Mouse (Mus musculus) spleen, postnatal 4 days (tissue): ENCODE results near the gene Gm21983.

Source experiments
- DNase-seq, 2 experiments: peaks; one replicate each; pipeline ENCODE4 v3.0.0; 2022; ENCODE audit warnings: low spot score in 2 of 2

The Gm21983 gene

DNA sequence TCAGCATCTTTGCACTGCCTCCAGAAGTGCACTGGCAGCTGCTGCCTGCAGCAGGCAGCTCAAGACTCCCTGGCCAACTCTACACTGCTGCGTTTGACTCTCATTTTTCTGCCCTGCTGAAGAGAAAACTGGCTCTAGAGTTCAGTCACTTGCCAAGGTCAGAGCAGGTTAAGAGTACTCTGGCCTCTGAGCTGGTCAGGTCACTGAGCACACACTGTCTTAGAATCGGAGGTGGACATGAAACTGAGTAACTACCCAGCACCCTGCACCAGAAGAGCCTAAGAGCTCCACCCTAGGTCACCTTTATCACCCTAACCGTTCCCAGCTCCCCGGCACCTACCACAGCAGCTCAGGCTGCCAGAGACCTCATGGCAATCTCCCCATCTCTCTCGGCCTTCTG lies 5.1 kb upstream of the Gm21983 start:
- no peak for DNase-seq

DNA sequence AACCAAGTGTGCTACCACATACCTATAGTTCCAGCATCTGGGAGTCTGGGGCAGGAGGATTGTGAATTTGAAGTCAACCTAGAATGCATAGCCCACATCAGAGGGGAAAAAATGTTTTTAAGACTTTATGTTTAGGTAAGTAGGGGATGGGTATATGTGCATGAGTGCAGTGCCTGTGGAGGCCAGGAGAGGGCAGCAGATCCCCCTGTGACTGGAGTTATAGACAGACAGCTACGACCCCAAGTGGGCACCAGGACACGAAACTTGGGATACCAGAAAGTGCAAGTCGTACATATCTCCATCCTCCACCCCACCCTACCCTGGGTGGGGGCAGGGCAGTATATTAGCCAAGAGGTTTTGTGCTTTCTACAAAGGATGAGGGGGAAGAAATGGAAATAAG lies 4.1 kb upstream of the Gm21983 start:
- peak in 1 of 2 experiments; percentile 33 for DNase-seq

DNA sequence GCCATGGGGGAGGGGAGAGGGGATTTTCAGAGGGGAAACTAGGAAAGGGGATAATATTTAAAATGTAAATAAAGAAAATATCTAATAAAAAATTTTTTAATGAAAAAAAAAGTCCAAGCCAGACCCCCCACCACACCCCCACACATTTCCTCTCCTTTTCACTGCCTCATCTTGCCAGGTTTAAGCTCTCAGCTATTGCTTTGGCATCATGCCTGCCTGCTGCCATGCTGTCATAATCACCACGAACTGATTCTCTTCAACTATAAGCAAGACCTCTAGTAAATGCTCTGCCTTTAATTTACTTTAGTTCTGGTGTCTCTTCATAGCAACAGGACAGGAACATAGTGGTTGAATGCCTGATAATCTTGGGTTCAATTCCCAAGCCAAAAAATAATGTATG lies 1.6 kb upstream of the Gm21983 start:
- no peak for DNase-seq

DNA sequence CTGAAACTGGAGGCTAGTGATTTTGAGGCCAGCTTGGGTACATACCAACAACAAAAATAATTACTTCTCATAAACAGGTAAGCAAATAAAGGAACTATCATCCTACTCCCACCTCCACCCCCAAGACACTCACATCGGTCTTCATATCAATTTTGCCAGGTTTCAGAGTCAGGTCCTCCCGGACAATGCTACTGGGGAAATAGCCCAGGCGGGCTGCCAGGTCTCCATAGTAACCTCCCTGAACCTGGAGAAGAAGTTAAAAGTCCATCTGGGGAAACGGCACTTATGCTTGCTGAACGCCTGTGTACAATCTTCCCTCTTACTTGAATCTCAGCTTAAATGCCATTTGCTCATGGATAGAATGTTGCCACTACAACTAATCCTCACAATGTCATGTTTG lies 850 bp downstream of the Gm21983 start:
- peak in 1 of 2 experiments; percentile 51 for DNase-seq

DNA sequence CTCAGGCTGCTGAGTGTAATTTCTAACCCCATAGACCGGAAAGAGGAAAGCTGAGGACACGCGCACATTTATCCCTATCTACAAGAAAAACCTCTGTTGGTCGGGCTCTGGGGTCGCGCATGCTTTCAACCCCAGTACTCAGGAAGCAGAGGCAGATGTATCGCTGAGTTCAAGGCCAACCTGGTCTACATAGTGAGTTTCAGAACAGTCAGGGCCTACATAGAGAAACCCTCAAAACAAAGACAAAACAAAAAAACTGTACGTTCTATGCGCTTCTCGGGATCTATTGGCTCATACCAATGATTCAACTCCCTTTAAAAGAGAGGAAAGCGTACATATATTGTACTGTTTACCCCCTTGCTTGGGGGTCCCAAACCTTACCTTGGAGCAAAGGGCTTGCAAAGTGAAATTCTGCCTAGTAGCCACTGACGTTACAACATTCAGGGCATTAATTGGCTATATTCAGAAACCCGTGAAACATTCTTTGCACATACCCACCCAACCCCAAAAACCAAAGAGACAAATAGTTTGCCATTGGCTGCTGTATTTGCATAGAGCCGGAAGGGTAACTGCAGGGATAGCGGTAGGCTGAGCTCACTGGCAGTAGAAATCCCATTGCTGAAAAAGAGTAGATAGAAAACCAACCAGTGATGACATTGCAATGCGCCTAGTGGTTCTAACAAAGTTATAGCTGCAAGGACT lies 1.5 kb downstream of the Gm21983 start:
- DNase-seq = no peak

DNA sequence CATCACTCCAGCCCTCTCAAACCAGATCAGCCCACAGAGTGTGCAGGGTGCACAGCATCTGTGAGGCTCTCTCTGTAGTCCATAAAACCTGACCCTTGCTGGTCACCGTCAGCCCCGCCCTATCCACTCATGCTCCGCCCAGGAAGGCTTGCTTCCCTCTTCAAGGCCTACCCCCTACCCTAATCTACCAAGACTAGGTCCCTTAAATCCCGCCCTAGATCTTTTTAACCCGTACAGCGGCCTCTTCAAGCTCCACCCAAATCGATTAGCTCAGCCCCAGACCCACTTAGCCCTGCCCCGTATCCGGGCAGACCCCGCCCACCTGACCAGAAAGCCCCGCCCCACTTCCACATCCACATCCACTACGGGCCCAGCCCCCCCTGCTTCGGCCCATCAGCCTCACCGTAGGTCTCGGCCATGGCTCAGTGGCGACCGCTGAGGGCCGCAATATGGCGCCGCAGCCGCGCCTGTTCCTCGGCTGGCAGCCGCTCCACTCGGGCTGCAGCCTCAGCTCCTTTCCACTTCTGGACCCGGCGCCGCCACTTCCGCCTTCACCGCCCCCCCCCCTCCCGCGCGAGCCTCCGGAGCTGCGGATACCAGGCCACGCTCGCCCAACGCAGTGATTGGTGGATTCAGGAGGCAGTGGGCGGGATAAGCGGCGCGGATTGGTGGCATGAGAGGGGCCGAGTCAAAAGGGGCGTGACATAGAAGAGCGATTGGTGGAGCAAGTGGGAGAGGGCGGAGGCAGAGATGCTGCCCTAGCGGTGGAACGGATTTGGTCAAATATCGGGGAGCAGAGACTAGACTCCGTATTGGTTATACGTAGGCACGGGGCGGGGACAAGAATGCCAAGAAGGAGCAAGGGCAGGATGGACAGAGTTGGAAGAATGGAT lies 2.3 kb downstream of the Gm21983 start, which contains the start of gene Rab4b:
Gene Rab4b, minus strand, starts transcription at position 573 of the 893 bp plus-strand sequence.
- DNase-seq = peak; percentile 99

DNA sequence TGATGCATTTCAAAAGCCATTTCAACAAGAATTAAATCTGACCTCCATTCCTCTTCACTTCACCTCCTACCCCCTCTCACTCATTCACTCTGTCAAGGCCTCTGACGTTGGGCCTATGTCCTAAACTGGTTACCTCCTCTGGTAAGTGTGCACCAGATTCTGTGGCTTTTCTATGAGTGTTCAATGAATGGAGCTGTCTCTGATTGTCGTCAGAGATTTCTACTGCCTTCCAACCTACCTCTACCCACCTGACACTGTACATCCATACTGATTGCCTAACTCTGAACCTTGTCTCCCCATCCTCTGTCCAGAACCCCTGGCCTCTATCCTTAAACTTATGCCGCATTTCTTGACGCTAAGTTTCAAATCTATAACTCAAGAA lies 3.0 kb downstream of the Gm21983 start:
- no peak for DNase-seq

DNA sequence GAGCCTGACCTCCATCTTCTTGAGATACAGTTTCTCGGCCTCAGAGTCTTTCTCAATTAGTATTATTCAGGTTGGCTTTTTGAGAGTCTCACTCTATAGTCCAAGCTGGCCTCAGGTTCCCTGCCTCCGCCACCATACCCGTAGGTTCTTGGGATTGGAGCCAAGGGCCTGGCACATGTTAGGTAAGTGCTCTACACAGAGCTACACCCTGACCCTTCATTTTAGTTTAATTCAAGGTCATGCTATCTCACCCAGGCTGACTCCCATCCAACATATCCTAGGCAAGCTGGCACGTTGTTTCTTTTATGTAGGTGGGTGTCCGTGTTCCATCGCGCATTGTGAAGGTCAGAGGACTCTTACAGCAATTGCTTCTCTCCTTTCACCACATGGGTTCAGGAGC lies 6.0 kb downstream of the Gm21983 start:
- DNase-seq = no peak

DNA sequence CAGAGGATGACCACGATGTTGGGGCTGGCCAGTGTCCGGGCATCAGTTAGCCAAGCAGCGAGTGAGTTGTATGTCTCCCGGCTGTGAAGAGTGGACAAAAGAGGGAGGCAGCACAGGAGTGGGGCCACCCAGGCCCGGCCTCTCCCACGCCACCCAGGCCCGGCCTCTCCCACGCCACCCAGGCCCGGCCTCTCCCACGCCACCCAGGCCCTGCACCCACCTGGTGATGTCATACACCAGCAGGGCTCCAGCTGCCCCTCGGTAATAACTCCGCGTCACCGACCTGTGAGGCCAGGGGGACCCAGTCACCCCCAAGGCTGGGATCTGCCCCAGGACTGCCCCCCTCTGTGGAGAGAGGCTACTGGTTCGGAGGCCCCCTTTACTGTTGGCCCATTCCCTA lies 6.4 kb downstream of the Gm21983 start:
- no peak for DNase-seq

DNA sequence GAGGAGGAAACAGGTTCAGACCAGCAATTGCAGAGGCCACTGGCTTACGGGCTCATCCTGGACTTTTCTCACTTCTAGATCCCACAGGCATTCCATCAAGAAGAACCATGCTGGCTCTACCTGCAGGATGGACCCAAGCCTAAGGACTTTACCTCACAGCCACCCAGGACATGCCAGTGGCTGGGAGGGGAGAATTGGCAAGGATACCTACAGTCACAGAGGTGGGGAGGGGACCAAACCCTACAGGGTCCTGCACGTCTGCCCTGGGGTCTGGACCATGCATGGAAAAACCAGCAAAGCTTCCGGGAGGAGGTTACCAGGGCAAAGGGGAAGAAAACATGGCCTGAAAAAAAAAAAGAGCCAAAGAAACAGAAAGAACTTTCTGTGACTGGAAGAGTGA lies 9.9 kb downstream of the Gm21983 start:
- no peak for DNase-seq

DNA sequence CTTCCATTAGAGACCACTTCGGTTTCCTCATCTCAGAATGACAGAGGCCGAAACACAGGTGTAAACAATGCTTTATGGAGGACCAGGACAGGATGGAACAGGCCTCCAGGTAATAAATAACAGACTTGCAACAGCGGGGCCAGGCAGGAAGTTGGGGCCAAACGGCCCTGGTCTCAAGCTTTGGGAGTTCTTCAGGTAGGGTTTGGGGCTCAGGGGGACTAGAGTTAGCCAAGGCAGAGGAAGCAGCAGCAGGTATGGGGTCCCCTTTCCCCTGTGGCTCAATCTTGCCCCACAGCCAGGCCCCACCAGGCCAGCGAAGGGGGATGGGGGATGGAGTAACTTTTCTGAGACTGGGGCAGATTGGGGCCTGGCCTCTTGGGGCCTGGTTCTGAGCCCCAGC lies 12.5 kb downstream of the Gm21983 start:
- no peak for DNase-seq

DNA sequence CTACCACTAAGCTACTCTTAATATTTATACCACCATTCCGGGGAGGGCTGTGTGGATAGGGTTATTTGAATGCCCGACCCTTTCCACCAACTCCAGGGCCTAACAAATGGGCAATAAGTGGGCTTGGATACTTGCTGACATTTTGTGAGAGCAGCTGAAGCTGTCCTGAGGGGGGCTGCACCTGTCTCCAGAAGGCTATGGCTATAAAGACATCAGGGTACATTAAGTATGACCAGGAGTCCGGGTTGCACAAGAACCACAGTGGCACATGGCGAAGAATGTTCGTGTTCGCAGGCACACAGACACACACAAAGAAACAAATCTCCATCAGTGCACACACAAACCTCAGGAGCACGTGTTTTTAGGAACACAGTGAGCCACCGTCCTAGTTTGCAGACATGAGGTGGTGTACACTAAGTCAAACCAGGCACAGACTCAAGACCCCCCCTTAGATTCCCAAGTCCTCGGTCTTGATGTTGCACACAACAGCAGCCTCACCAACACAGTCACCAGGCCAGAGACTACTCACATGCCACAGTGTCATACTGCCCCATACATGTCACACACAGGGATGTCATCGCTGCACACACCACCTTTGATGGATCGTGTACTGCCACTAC lies 13.3 kb downstream of the Gm21983 start:
- DNase-seq = no peak

DNA sequence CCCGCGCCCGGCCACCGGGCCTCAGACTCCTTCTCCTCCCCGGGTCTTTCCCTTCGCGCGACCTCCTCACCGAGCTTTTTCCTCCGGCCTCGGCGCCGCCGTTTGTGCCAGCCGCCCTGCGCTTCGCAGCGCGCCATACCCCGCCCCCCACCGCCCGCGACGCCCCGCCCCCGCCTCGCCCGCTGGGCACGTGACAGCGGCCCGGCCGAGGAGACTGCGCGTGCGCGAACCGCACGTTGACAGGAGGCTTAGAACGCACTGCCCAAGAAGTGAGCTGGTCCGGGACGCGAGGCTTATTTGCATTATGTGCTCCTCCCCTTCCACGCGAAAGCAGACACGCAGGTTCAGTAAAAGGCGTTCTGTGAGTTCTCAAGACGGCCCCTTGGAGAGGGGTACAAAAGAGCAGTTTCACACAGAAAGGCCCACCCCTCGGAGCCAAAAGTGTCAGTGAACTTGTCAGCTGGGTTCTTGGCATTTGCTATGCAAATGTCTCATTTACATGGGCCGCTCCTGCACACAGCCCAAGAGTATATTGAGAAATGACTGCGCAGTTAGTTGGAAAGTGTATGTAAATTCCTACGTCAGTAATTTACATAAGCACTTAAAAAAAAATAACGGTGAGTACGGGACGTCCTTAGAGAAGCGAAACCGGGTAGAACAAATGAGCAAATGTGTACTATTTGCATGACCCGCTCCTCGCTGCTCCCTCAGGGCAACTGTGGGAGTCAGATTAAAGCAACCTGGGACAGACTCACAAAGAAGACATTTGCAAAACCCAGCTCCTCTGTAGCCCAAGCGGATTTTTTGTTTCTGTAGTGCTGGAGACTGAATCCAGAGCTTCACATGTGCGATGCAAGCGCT lies 14.0 kb downstream of the Gm21983 start, which contains the start of gene Egln2:
Gene Egln2, minus strand, starts transcription at position 189 of the 861 bp plus-strand sequence.
- DNase-seq = peak; percentile 95 to 99

DNA sequence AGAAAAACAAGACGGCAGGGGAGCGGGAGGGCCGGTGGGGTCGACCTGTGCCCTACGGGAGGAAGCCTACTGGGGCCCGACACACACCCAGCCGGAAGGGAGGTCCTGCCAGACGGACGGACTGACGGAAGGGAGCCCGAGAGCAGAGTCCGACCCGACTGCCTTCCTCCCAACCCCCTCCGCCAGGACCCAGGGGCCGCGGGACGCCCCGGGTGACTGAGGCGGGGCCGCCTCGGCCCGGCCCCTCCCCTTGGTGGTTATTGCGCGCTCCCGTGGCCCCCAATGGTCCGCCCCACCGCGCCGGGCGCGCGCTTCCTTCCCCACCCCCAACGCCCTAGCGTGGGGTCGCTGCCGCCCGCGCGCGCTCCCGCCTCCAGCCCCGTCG lies 14.7 kb downstream of the Gm21983 start:
- peak; percentile 82 to 91 for DNase-seq

DNA sequence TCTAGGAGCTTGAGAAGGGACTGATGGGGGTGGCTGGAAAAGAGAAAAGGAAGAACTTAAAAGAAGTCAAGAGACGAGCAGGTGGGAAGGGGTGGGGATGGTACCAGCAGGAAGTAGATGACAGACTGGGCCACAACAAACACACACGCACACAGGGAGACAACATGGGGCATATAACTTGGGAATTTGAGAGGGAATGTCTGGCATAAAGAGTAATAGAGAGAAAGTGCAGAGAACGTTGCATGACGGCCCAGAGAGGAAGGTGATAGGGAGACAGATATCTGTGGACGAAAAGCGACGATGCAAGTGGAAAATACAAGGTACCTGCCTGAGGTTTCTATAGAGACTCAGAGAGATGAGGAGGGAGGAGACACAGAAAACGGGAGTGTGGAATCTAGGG lies 15.2 kb downstream of the Gm21983 start:
- DNase-seq = no peak

DNA sequence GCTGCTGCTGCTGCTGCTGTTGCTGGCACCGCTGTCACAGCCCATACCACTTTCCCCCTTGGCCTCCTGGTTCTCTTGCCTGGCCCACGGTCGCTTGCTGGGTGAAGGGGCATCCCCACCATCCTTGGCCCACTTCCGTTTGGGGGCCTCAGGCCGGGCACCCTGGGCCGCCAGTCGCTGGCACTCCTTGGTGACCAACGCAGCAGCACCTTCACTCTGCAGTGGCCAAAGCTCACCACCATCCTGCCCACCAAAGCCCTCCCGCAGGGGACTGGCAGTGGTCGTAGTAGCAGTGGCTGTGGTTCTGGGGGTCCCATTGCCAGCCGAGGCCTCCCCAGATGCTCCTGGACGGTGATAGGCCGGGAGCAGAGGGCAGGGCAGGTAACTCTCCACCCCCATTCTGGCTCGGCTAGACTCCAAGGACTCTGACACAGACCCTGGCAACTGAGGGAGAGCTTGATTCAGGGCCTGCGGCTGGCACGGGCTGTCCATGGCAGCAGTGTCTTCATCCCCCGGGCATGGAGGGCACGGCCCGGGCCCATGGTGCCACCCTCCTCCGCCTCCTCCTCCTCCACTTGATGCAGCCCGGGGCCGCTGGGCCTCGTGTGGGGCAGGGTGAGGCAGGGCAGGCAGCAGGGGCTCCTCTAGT lies 15.8 kb downstream of the Gm21983 start:
- peak in 1 of 2 experiments; percentile 68 for DNase-seq

DNA sequence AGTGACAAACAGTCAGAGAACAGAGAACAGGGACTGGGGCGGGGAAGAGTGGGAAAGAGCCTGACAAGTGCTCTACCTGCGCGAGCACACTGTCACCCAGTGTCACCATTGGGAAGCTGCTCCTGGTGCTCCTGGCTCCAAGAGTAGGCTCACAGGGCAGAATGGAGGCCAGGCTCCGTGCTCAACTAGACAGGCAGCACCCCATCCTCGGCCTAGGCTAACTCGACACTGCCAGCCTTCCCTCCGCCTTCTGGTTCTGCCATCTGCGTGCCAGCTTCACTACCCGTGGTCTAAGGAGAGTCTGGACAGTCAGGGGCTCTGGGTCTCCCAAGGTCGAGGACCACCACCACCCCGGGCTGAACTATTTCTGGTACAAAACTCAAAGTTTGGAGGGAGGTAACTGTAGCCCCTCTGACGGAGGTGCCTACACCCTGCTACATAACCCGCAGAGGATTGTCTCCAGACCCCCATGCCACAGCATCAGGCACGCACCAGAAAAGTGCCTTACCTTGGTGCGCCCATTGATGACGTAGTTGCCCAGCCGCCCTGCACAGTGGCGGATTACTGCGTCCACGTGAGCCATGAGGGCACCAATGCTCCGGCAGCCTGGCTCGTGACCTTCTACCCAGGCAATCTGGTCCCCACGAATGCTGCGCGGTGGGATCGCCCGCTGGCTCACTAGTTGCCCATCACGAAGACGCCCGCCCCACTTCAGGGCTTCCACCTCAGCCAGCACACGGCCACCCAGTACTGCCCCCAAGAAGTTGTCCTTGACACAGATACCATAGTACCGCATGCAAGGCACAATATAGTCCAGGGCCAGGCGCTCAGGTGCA lies 16.6 kb downstream of the Gm21983 start:
- peak in 1 of 2 experiments; percentile 63 for DNase-seq

DNA sequence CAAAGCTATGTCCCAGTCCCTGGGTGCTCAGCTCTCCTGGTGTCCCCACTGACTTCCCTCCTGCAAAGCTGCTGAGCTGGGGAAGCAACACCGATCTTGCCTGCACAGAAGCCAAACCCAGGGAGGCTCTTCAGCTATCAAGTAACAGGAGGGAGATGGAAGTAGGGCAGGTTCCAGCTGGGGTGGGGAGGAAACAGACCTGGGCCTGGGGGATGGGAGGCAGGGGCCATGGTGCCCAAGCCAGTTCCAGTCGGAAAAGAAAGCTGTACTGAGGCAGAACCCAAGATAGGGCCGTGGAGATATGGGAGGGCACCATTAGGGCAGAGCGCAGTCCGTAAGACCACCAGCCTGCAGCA lies 17.5 kb downstream of the Gm21983 start:
- DNase-seq = no peak

DNA sequence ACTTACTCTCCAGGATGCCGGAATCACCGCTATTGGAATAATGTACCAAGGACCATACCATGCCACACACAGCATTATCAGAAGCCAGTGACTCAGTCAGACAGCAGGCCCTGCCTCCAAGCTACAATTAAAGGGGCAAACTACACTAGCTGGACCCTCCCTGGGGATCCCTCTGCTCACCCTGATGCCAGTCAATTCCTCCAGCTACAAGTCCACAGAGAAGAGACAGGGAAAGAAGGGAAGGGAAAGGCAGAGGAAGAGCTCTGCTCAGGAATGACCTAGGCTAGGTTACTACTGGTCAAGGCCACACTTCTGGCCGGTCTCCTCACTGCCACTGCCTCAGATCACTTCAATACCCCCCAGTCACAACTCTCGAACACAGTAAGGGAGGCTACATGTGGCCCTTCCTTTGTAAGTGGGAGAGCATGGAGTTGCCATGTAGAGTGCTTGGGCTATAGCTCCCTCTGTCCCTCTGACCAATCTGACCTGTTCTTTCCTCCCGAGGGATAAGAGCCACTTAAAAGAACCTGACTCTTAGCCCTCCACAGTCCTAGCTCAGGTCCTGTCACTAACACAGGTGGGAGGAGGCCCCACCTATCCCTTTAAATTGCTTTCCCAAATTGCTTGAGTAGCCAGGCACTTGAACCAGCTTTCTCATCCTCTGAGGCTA lies 18.0 kb downstream of the Gm21983 start:
- no peak for DNase-seq

DNA sequence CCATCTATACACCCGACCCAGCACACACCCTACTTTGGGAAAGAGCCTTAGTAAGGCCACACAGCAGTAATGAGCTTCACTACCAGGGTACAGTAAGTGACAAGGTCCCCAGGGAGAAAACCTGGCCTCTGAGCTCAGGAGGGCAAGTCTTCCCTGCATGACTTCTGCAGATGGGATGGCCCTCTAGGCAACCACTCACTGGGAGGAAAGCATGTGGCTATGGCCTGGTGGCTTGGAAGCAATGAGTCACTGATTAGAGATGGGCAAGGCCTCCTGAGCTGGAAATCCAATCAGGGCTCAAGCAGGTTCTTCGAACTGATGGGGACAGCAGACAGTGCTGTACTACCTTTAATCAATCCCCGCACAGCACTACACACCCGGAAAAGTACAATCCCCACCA lies 19.1 kb downstream of the Gm21983 start:
- no peak for DNase-seq
